Mouse (Mus musculus) heart, embryonic 11.5 days (tissue): Measurements from ENCODE around the gene Kif1b. TPM values are rescaled to one million over a fixed set of nuclear protein-coding genes. Genes with fewer than 3 reads are reported as not detected.

Source experiments
- ATAC-seq: fragments of 200-750 bp; cut with Nextera tagmentation; replicated peaks from 2 replicates; pipeline ENCODE4 v1.8.0; 2017; ENCODE audit warnings: moderate library complexity; ENCODE audit not compliant: insufficient number of reproducible peaks, low FRiP score, low TSS enrichment
- H3K27ac ChIP-seq: fragments of 300-500 bp; sonication (generic); 2 replicates; pipeline ENCODE4 v1.5.1; 2014; ENCODE audit warnings: mild to moderate bottlenecking, low read depth, low read length
- H3K27me3 ChIP-seq: fragments of 300-500 bp; sonication (generic); 2 replicates; pipeline ENCODE4 v1.6.1; 2014; ENCODE audit warnings: mild to moderate bottlenecking, low read length, mixed read lengths; ENCODE audit not compliant: control insufficient read depth, insufficient read depth
- H3K36me3 ChIP-seq: fragments of 300-500 bp; sonication (generic); 2 replicates; pipeline ENCODE4 v1.6.1; 2014; ENCODE audit warnings: mild to moderate bottlenecking, low read length, moderate library complexity, mixed read lengths; ENCODE audit not compliant: control insufficient read depth, insufficient read depth
- H3K4me1 ChIP-seq: fragments of 300-500 bp; sonication (generic); 2 replicates; pipeline ENCODE4 v1.6.1; 2014; ENCODE audit warnings: low read length; ENCODE audit not compliant: control insufficient read depth, insufficient read depth
- H3K4me2 ChIP-seq: fragments of 300-500 bp; sonication (generic); 2 replicates; pipeline ENCODE4 v1.6.1; 2014; ENCODE audit warnings: mild to moderate bottlenecking, moderate library complexity
- H3K4me3 ChIP-seq: fragments of 300-500 bp; sonication (generic); 2 replicates; pipeline ENCODE4 v1.5.1; 2014; ENCODE audit warnings: low read depth, low read length
- H3K9ac ChIP-seq: fragments of 300-500 bp; sonication (generic); 2 replicates; pipeline ENCODE4 v1.6.1; 2014; ENCODE audit warnings: mild to moderate bottlenecking, low read depth, low read length, moderate library complexity
- H3K9me3 ChIP-seq: fragments of 300-500 bp; sonication (generic); replicated peaks from 2 replicates; pipeline ENCODE4 v1.6.1; 2016; ENCODE audit warnings: low read length; ENCODE audit not compliant: control insufficient read depth
- WGBS: fragments of 180-500 bp; shearing (Covaris S2); extraction: QIAGEN DNeasy Blood & Tissue Kit; methylation state at CpG from one replicate; pipeline ENCODE4 v1.1.7; 2014; ENCODE audit not compliant: insufficient replicate concordance; 5-methylcytosine and 5-hydroxymethylcytosine counted together
- polyA plus RNA-seq: library from polyadenylated mRNA; unstranded; fragments of >200 nt; fragmentation: Nextera tagmentation; extraction: Ambion mirVana; gene quantifications from 2 replicates; pipeline ENCODE4 v1.2.1, GENCODE M21; 2014

The Kif1b gene
- polyA plus RNA-seq, 1 experiment from 2014 or later = 47.8 TPM

DNA sequence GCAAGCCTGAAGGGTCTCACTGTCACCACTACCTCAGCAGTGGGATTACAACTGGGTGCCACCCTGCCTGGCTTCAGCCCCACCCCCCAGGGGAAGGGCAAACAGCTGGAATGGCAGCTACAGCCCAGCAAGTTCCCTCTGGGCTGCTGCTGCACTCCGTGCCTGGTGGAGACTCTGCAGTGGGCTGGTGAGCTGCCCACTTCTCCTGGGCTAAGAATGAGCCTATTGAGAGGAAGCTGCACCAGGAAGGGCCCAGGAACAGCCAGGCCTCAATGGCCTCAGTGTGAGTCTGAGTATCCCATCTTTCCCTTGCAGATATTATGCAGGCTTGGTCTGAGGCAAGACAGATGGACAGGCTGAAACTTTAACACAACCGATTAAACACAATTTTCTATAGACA lies 30.6 kb upstream of the Kif1b start:
- ATAC-seq = no peak
- no peak overlapping the region for H3K4me2 ChIP-seq
- H3K4me3 ChIP-seq = no peak overlapping the region
- H3K9me3 ChIP-seq = no peaks in the 10 kb centered on the region
- peaks cover 46% of the 10 kb centered on the region for H3K4me1 ChIP-seq
- WGBS = 43% methylated on average over 2 of the region's 2 CpGs
- H3K27me3 ChIP-seq = no peaks in the 10 kb centered on the region
- peaks cover 26% of the 10 kb centered on the region for H3K36me3 ChIP-seq
- no peak overlapping the region; the same call in 1 of the 2 replicates for H3K9ac ChIP-seq
- peak overlapping the region; percentile 51 for H3K27ac ChIP-seq

GRCm38 (mm10) chr4:149337353-149337752 lies 29.9 kb upstream of the Kif1b start:
- H3K4me1 ChIP-seq = peaks cover 46% of the 10 kb centered on the region
- peaks cover 32% of the 10 kb centered on the region for H3K36me3 ChIP-seq
- no peaks in the 10 kb centered on the region for H3K9me3 ChIP-seq
- WGBS = 25% methylated on average over 9 of the region's 9 CpGs
- no peak overlapping the region for H3K9ac ChIP-seq
- no peak for ATAC-seq
- H3K4me3 ChIP-seq = no peak overlapping the region
- H3K27me3 ChIP-seq = no peaks in the 10 kb centered on the region
- H3K4me2 ChIP-seq = no peak overlapping the region
- H3K27ac ChIP-seq = peak overlapping the region; percentile 69

- H3K4me2 ChIP-seq = no peak overlapping the region
- no peaks in the 10 kb centered on the region for H3K27me3 ChIP-seq
- 36% methylated on average over 7 of the region's 7 CpGs for WGBS
- H3K4me1 ChIP-seq = peaks cover 45% of the 10 kb centered on the region
- peaks cover 35% of the 10 kb centered on the region for H3K36me3 ChIP-seq
- H3K27ac ChIP-seq = peak overlapping the region; percentile 24; the same call in 1 of the 2 replicates
- H3K9me3 ChIP-seq = no peaks in the 10 kb centered on the region
- no peak overlapping the region for H3K4me3 ChIP-seq
- ATAC-seq = no peak
- H3K9ac ChIP-seq = no peak overlapping the region
These were observed 28.8 kb upstream of the Kif1b start for GRCm38 (mm10) chr4:149336302-149336701.

DNA sequence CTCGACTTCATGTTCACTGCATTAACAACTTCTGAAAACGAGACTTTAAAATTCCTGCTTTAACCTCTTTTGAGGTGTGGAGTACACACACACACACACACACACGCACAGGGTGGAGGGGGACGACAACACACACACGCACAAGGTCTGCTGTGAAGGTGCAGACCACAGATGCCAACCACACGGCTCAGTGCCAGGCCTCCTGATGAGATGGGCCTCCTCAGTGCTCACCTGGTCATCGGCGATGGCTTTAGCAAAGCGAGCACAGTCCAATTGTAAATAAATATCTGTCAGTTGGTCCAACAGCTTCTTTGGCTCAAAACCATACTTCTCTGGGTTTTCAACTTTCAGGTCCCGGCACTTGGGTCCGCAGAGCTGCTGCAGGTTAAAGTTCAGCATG lies 27.4 kb upstream of the Kif1b start:
- no peak overlapping the region for H3K27ac ChIP-seq
- no peaks in the 10 kb centered on the region for H3K9me3 ChIP-seq
- H3K4me3 ChIP-seq = no peak overlapping the region
- peaks cover 44% of the 10 kb centered on the region for H3K36me3 ChIP-seq
- 93% methylated on average over 11 of the region's 11 CpGs for WGBS
- no peak for ATAC-seq
- H3K9ac ChIP-seq = no peak overlapping the region
- H3K4me2 ChIP-seq = no peak overlapping the region
- no peaks in the 10 kb centered on the region for H3K27me3 ChIP-seq
- H3K4me1 ChIP-seq = peaks cover 31% of the 10 kb centered on the region

DNA sequence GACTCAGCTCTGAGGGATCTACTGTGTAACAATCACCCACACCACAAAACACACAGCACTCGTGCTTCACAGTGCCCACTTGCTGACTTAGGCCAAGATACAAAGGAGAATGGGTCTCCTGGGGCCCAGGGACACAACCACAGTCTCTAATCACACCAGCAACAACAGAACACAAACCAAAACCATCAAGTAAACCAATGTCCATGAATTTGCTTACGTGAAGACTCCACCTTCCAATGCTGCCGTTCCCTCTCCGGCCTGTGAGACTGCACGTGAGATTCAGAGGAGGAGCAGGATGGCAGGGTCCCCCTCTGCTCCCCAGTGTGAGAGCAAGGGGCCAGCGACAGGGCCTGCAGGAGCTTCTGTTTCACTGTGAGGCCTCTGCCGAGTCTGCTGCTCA lies 25.2 kb upstream of the Kif1b start:
- Histone ChIP-seq H3K4me2 (no peak overlapping the region), H3K9me3 (no peaks in the 10 kb centered on the region), H3K4me1 (peaks cover 17% of the 10 kb centered on the region), H3K9ac (no peak overlapping the region), H3K4me3 (no peak overlapping the region), H3K27ac (no peak overlapping the region), H3K36me3 (peaks cover 50% of the 10 kb centered on the region), H3K27me3 (no peaks in the 10 kb centered on the region)
- WGBS = 92% methylated on average over 7 of the region's 7 CpGs
- no peak for ATAC-seq

- WGBS = 95% methylated on average over 5 of the region's 5 CpGs
- no peak for ATAC-seq
- Histone ChIP-seq H3K27me3 (no peaks in the 10 kb centered on the region), H3K36me3 (peaks cover 45% of the 10 kb centered on the region), H3K4me3 (no peak overlapping the region), H3K9ac (no peak overlapping the region), H3K4me2 (no peak overlapping the region), H3K9me3 (no peaks in the 10 kb centered on the region), H3K27ac (no peak overlapping the region), H3K4me1 (peaks cover 4% of the 10 kb centered on the region)
These were observed 23.0 kb upstream of the Kif1b start for GRCm38 (mm10) chr4:149330495-149330894.

- ATAC-seq = no peak
These were observed 21.2 kb upstream of the Kif1b start for GRCm38 (mm10) chr4:149328735-149329134.

GRCm38 (mm10) chr4:149327281-149327680 lies 19.8 kb upstream of the Kif1b start:
- H3K4me3 ChIP-seq = no peak overlapping the region
- H3K4me1 ChIP-seq = peaks cover 17% of the 10 kb centered on the region
- no peaks in the 10 kb centered on the region for H3K27me3 ChIP-seq
- no peak for ATAC-seq
- peaks cover 29% of the 10 kb centered on the region for H3K36me3 ChIP-seq
- WGBS = 56% methylated on average over 7 of the region's 7 CpGs
- no peak overlapping the region for H3K27ac ChIP-seq
- no peaks in the 10 kb centered on the region for H3K9me3 ChIP-seq
- H3K4me2 ChIP-seq = no peak overlapping the region
- no peak overlapping the region for H3K9ac ChIP-seq

More at GRCm38 (mm10) chr4:149328735-149329134, 21.2 kb upstream of the Kif1b start:
- Histone ChIP-seq H3K9ac (no peak overlapping the region), H3K27ac (no peak overlapping the region), H3K4me3 (no peak overlapping the region), H3K4me2 (no peak overlapping the region), H3K4me1 (peaks cover 9% of the 10 kb centered on the region), H3K9me3 (no peaks in the 10 kb centered on the region), H3K36me3 (peaks cover 38% of the 10 kb centered on the region), H3K27me3 (no peaks in the 10 kb centered on the region)
- WGBS = 89% methylated on average over 4 of the region's 4 CpGs

DNA sequence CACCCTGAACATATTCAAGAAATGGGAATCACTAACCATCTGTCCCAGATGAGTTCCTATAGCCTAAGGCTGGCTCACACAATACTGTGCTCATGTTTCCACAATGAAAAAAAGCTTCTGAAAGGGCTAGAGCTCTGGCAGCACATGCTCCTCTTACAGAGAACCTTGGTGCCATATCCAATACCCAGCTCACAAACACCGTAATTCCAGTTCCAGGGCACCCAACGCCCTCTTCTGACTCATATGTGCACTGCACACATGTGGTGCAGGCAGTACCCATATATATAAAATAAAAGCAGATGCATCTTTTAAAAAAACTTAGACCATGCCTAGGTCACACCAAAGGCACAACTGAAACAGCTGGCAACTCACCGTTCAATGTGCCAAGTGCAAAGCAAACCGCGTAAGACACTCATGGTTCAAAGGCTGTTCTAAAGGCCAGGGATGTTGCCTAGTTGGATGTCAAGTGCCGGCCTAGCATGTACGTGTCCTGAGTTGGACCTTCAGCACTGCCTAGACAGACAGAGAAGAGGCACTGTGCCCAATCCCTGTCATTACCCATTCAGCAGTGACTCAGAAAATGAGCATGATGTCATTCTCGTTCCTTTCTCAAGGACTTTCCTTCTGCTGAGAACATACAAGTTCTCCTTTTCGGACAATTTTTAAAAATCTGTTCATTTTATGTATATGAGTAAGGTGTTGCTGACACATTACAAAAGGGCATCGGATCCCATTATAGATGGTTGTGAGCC lies 18.1 kb upstream of the Kif1b start:
- no peaks in the 10 kb centered on the region for H3K9me3 ChIP-seq

More for the DNA sequence above, 18.1 kb upstream of the Kif1b start:
- WGBS = 86% methylated on average over 10 of the region's 10 CpGs
- H3K4me2 ChIP-seq = no peak overlapping the region
- no peak overlapping the region for H3K4me3 ChIP-seq
- H3K36me3 ChIP-seq = peaks cover 15% of the 10 kb centered on the region
- H3K9ac ChIP-seq = no peak overlapping the region
- no peaks in the 10 kb centered on the region for H3K27me3 ChIP-seq
- H3K4me1 ChIP-seq = peaks cover 17% of the 10 kb centered on the region
- no peak overlapping the region for H3K27ac ChIP-seq
- no peak for ATAC-seq
